Mouse (Mus musculus) CD4-positive helper T cell, adult 2 months (primary cell): ENCODE results near the gene Tmem242.
A peak's percentile ranks its signal among the peaks of the same experiment; 100 is the strongest.

Experiments used
- DNase-seq: peaks from one replicate; pipeline ENCODE4 v3.0.0-alpha.2; 2012; ENCODE audit warnings: low read depth, missing footprints, low spot score

Tmem242 gene

DNA sequence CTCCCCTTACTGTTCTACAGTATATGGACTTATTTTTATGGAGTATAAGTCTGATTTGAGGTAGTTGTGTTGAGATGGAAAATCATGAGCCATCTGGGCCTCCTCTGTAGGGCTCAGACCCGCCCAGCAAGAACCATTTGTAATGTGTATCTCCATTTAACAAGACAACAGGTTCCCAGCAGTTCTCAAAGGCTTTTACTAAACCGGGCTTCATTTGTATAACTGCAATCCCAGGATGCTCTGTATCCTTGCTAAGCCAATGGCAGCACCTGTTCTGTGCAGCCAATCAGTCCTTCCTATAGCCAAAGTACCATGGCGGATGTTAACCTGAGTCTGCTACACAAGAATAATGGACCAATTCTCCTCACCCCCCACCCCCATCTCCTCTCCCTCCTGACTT is 23.5 kb downstream of the Tmem242 start:
- DNase-seq, result no peak

DNA sequence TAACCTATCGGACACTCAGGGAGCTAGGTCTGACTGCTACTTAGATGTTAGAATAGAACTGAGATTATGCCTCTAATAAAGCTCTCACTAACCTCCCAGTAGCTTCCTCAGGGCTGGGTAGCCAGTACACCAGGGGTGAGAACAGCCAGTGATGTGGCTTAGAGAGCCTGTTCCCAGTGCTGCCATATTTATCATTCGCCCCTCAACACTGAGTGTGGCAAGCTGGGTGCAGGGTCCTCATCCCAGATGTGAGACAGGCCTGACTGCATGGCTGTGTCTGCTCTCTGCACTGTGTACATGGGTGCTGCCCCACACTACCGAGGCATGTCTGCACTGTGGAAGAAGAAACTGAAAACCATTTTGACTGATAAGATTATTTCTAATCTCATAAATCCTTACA is 26.0 kb downstream of the Tmem242 start:
- no peak for DNase-seq

DNA sequence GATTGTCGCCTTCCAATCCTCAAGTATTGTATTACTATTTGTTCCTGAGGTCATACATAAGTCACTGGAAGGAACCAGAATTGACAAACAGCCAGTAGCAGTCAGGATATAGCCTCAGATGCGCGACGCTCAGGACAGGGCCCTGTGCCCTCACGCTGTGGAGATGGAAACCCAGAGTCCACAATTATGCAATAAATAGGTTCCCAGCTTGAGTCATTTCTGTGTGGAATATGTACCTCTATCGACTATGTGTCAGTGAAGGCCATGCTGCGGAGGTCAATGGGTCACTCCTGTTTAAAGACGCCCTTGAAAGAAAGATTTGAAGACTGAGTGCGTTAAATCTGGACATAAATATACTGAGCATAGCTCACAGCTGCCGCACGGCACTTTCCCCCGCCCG is 26.7 kb downstream of the Tmem242 start:
- DNase-seq, result no peak

DNA sequence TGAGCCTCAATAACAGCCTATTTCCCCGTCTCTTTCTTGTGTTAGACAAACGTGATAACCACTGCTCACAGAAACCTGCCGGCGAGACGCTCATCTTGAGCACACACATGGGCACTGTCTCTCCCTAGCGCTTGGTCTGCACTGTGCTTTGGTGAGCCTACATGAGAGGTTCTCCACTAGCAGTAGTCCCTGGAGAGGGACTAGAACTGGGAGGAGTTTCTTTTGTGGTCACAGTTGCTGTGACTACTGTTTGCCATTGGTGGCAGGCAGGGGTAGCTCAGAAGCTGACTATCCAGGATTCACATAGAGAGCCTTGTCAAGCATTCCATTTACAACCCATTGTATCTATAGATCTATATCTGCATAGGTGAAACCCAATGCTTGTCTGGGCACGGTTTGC is 27.3 kb downstream of the Tmem242 start:
- DNase-seq, result no peak

DNA sequence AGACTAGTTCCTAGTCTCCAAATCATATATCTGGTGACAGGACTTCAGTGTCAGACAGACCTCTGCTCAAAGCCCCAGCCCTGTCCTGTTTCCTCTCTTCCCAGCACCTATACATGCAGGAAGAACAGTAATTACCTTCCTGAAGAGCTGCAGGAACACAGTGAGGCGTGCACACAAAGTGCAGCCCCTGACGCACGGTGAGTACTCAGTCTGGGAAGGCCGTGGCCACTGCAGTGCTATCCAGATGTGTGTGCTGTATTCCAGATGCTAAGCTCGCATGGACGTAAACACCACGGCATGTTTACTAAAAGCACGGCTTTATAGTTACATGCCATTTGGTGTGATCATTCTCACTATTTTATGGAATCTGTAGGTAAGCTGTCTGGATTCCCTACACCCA is 27.8 kb downstream of the Tmem242 start:
- no peak for DNase-seq

DNA sequence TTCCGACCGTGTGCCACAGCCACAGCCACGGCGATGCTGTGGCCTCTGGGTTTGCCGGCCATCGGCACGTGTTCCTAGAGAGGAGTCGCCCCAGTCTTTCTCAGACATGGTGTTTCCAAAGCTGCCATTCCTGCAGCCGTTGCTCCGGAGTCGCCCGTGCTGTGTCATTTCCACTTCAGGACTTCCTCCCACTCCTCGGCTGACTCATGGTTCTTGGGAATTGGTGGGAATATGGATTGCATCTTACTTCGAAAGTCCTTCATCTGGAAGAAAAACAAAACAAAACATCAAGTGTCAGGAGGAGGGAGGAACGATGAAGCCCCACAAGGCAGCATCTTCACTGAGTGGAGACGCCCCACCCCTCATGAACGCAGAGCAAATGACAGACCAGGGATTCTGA is 28.9 kb downstream of the Tmem242 start:
- DNase-seq, result no peak

DNA sequence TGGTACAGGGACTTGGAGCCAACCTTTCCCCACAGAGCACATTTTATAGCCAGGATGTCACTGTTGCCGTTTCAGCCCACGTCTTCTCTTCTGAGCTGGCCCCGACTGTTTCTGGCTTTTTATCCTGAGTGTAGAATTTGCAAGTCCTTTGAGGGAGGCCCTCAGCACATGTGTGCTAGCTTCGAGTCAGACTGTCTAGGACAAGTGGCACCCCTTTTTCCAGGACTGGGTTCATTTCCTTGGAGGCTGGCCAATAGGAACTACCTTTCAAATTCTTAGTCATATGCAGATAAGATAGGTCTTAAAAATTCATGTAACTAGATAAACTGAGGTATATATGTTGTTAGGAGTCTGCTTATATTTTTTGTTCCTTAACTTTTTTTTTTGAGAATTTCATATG is 29.7 kb downstream of the Tmem242 start:
- no peak for DNase-seq

DNA sequence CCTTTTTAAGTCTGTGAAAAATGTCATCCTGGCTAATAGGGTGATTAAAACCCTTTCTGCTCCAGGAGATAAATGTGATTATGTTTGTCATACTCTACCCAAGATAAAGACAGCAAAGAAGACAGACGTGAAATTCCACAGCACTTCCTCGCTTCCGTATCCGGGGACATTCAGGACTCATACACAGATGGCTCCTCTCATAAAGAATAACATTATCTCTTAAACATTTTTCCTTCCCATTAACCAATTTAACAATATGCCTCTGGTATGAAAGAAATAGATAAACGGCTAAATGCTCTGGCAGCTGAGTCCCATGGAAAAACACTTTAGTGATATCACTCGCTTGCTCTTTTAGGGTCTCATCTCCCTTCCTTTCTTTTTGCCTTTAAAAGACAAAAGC is 33.0 kb downstream of the Tmem242 start:
- no peak for DNase-seq

DNA sequence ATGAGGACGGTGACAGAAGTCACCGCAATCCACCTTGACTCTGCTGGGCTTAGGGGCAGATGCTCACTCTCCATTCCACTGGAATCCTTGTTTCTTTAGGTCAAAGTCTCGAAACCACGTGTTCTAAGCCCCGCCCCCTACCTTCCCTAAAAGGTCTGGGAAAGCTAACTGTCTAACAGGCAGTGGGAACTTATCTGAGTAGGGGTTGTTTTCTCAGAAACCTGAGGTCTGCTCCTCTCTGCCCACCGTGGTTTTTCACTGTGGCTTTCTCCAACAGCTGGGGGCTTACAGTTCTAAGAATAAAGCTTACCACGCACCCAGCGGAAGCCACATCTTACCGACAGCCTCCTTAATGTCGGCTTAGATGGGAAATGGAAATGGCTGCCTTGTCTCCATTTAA is 33.5 kb downstream of the Tmem242 start:
- peak; percentile 18 for DNase-seq

DNA sequence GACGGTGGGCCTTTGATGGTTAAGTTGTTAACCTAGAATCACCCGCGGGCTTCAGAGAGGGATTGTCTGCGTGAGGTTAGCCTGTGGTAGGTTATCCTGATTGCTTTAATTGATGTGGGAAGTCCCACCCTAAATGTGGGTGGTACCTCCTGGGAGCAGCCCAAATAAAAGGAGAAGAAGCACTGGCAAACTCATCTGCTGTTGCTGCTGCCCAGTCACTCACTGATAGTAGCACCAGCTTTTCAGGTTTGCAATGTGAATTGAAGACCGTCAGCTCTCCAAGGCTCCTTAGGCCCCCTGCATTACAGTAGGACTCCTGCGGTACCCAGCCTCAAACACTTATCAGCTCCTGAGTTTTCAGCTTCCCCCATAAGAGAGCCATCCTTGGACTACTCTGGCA is 36.2 kb downstream of the Tmem242 start:
- no peak for DNase-seq

DNA sequence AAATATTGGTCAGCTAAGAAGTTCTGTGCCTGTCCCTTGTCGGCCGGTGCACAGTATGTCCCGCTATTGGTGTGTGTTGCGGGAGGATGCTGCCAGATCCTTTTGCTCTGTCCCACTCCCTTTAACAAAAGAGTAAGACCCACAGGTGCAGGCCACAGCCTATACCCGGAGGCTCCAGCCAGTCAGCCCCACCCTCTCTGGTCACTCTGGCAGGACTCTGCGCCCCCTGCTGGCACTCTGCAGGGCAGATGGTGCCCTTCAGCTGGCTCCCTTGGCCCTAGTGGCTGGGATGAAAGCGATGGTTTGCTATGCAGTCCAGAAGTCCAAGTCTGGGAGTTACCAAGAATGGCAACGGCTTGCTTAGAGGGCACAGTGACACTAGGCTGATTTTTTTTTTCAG is 37.4 kb downstream of the Tmem242 start:
- peak; percentile 41 for DNase-seq

DNA sequence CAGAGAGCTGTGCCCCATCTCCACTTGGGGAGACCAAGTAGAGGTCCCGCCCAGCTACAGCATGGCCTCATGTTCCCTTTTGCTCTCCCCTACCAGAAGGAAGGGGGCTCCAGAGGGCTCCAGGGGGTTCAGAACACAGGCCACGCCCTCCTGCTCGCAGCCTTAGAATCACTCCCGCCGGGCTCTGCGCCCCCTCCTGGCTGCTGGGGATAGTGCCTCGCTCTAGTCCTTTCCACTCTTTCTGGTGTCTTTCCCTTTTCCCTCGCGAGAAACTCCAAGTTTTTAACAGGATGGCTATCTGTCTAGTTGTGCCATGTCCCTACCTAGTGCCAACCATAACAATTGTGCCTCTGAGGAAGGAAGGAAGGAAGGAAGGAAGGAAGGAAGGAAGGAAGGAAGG is 38.0 kb downstream of the Tmem242 start:
- peak; percentile 53 for DNase-seq

DNA sequence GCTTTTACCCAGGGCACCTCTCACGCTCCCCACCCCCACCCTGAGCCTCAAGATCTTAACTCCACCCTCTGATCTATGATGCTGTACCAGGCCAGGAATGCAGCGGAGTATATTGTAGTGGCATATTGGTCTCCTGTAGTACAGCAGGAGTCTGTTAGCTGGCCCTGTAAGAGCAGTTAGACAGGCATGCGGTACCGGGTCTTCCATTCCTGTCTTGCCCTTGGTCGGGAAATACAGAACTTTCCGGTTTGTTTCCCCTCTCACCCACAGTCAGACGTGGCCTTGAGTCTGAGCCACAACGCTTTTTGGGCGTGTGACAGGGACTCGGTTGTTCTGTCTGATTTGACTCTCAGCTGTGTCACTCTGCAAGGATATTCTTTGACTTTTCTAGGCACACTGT is 38.8 kb downstream of the Tmem242 start:
- DNase-seq, result no peak

DNA sequence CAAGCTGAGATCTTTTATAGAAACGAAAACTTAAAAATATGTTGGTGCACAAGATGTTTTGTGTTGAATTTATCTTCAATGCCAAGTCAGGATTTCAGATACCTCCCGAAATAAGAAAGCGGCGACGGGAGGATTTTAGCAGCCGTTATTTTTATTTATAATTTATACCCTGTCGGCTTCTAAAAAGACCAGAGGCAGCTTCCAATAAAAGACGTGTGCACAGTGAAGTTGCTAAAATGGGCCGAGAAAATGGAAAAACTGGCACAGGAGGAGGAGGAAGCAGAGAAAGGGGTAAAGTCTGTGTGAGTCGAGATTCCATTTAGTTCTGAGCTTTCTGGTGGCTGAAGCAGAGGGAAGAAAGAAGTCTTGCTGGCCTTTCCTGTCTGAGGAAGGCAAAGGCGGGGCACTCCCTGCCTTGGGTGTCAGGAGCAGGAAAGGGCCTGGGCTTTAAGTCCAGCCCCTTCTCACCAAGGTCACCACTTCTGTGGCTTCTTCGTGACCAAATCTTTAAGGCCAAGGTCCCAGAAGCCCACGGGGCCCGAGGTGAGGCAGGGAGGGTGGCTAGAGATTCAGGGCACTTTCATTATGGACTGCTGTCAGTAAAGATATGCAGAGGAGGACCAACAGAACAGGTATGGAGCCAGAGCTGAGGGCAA is 39.5 kb downstream of the Tmem242 start:
- DNase-seq, result no peak

DNA sequence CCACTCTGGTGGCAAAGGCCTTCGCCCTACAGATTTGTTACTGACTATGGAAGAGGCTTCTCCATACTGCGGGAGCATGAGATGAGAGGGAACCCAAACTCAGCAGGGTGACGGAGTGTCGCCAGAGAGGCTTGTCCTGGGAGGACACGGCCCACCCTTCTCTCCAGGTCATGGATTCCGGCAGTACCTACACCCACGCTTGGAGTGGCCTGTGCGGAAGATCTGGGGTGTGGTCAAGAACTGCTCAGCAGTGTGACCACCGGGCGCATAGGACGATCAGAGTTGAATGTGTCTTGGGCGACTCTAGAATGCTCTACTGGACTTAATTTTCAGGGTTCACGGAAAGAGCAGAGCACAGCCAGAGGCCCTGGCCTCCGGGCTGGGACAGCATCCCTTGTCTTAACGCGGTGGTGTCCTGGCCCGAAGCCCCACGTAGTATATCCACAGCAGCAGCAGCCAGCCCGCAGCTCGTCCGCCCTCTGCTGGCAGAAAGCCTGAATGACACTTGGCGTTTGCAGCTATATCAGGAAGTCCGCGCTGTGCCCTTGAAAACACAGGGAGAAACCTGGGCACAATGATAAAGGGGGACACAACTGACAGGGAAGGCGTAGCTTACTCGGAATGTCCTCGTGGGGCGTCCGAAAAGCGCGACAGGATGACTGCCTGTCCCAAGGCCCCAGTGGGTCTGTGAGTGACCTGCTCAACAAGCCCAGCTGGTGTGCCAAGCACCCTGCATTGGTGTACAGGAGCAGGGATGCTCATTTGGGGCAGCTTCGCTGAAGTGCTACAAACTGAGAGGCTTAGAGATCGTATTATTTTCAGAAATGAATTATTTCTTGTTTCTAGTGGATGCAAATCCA is 42.7 kb downstream of the Tmem242 start:
- peak; percentile 76 for DNase-seq

DNA sequence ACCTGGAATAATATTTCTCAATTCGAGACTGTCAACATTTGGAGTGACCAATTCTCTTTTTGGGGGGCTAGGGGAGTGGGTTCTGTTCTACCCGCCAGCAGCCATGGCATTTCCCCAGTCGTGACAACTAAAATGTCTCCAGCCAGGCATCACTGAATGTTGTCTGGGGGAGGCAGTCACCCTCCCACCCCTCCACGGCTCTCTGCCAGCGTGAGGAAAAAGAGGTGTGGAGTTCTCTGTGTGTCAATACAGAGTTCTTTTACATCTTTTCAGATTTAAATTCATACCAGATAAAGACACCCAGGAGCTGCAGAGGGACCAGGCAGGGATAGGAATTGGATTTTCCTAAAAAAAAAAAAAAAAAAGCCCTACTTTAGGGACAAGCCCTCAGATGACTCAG is 43.8 kb downstream of the Tmem242 start:
- no peak for DNase-seq

DNA sequence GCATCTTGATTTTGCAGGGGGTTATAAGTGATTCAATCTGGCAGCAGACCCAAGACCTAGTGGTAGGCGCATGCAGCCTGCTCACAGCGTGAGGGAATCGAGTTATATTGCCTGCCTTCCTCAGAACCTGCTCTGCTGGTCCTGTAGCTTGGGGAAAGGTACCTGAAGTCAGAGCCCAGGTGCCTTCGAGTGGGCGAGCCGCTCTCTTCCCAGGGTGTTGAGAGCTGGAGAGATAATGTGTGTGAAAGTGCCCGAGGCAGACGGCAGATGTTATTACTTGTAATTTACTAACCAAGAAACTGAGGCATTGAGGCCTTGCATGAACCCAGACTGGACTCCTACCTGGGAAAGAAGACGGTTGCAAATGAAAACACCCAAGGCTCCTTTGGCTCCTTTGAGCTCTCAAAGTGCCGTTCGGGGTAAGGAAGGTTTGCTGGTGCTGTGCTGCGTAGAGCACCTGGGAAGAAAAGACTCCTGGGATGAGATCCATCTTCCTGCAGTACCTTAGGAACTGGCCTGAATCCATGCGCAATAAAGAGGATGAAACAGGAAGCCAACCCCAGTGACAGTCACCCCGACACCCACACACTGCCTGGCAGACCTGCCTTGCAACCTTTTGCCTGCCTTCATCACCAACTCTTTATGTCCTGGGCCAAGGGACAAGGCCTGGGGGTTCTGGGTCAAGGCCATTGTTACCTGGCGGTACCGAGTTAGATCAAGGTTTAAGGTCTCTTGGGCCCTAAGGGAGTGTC is 44.4 kb downstream of the Tmem242 start:
- DNase-seq, result no peak

DNA sequence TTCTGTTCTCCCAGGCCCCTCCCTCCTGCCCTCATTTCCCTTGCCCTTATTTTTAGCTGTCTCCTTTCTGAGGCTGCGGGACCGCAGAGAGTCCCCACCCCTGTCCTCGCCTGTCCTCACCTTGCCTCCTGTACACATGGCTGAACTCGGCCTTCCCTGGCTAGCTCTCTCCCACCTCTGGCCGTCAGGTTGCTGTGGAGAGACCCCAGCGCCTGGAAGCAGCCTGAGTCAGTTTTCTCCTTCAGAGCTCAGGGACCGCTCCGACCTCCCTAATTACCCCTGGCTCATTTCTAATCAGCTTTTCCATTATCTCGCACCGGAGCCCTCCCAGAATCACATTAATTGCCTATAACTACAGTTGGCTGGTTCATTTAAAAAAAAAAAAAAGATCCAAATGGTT is 49.4 kb downstream of the Tmem242 start:
- no peak for DNase-seq

DNA sequence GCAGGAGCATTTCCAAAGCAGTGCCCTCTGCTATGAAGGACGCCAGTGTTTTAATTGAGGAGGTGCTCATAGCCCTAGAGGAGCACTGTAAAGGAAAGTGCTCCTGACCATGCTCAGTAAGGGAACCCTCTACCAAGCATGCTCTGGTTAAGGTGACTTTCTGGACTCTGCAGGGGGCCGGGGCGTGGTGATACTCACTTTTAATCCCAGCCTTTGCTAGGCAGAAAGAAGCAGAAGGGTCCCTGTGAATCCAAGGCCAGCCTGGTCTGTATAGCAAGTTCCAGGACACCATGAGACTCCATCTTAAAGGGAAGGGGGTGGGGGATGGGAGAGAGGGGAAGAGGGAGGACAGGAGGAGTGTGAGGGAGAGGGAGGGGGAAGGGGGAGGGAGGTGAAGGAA is 51.7 kb downstream of the Tmem242 start:
- DNase-seq, result no peak

DNA sequence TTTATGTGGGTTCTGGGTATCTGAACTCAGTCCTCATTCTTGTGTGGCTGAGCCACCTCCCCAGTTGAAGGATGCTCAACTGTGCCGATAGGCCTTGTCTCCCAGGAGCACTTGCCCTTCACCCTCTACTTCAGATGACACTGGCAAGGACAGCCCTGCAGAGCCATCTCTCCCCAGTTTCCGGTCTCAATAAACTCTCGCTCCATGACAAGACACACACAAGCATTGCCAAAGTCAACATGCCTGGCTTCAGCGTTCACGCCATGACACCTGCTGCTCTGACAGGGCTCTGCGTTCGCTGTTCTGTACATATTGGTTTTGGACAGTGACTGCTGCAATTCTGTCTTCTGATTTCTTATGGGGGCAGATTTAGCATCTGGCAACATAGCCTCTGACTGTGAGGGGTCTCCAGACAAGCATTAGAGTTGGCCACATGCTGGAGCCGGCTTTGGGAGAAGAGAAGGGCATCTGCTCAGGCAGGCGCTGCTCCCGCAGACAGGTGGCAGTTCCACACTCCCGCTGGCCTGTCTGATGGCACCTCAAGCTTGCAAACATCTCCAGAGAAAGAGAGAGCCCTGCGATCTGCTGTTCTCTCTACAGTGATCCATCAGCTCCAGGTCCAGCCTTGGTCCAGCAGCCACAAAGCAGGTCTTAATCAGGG is 53.0 kb downstream of the Tmem242 start:
- no peak for DNase-seq

DNA sequence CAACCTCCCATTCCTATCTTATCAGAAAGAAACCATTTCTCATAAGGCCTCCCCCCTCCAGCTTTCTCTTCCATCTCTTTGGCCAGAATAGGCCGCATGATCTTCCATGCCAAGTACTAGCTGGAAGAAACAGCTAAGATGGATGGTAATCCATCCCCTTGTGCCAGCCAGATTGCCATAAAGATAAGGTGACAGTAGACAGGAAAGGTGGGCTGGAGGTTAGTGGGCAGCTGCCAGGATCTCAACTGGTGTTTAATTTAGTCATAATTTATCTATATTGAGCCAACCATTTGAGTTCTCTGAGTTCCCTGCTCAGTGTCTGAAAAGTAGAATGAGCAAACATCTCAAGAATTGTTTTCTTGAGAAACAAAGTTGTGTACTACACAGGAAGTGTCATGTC is 54.4 kb downstream of the Tmem242 start:
- DNase-seq, result no peak

DNA sequence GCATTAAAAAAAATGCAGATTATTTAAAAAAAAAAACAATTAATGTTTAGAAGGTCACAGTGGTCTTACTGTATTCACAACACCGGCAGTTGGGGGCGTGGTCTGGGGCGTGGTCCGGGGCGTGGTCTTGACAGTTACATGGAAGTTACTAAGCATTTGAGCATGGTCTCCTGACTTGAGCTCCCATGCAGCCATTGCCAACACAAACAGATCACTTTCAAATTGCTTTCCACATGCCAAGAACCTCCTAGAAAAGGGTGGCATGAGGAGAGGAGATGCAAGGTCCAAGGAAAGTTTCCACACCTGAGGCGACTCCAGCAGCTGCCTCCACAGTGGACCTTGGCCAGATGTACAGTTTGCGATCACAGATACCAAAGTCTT is 62.1 kb downstream of the Tmem242 start:
- no peak for DNase-seq
